Mouse (Mus musculus) cortical plate, adult 2 months (tissue): ENCODE measurements around the gene Pomt2. TPM values are rescaled to one million over a fixed set of nuclear protein-coding genes. Genes with fewer than 3 reads are reported as not detected.
A peak's percentile ranks its signal among the peaks of the same experiment; 100 is the strongest.
"Not testable (repeated sequence)": the region's sequence is repeated elsewhere in the genome, so short reads cannot be mapped to it uniquely, and the experiment has no call there.

ENCODE experiments used
- H3K27ac ChIP-seq: fragments of 200-500 bp; 2 replicates; pipeline ENCODE4 v1.5.1; 2012; ENCODE audit warnings: low read length, control low read depth, inconsistent platforms; ENCODE audit not compliant: insufficient read depth
- H3K4me1 ChIP-seq: fragments of 200-500 bp; 2 replicates; pipeline ENCODE4 v1.6.1; 2011; ENCODE audit warnings: low read length; ENCODE audit not compliant: control insufficient read depth, insufficient read depth
- H3K4me3 ChIP-seq: fragments of 200-500 bp; 2 replicates; pipeline ENCODE4 v1.5.1; 2011; ENCODE audit warnings: mild to moderate bottlenecking, low read length, control low read depth; ENCODE audit not compliant: insufficient read depth
- CTCF ChIP-seq: fragments of 200-500 bp; IDR thresholded peaks from 2 replicates; pipeline ENCODE4 v1.5.1; 2011; ENCODE audit warnings: mild to moderate bottlenecking, control low read depth, low read length; ENCODE audit not compliant: insufficient read depth; ENCODE audit errors: extremely low read depth
- POLR2A ChIP-seq: fragments of 200-500 bp; IDR thresholded peaks from 2 replicates; pipeline ENCODE4 v1.6.1; 2011; ENCODE audit warnings: mild to moderate bottlenecking, low read length, control low read depth; ENCODE audit not compliant: insufficient read depth; ENCODE audit errors: extremely low read depth
- polyA plus RNA-seq: library from polyadenylated mRNA; depleted of rRNA; stranded (reverse); fragments of >200 nt; gene quantifications from 2 replicates; pipeline ENCODE4 v1.2.3, GENCODE M21; 2012; rRNA removed

The Pomt2 gene
- 19.0 and 19.3 TPM in 2 replicates for polyA plus RNA-seq

DNA sequence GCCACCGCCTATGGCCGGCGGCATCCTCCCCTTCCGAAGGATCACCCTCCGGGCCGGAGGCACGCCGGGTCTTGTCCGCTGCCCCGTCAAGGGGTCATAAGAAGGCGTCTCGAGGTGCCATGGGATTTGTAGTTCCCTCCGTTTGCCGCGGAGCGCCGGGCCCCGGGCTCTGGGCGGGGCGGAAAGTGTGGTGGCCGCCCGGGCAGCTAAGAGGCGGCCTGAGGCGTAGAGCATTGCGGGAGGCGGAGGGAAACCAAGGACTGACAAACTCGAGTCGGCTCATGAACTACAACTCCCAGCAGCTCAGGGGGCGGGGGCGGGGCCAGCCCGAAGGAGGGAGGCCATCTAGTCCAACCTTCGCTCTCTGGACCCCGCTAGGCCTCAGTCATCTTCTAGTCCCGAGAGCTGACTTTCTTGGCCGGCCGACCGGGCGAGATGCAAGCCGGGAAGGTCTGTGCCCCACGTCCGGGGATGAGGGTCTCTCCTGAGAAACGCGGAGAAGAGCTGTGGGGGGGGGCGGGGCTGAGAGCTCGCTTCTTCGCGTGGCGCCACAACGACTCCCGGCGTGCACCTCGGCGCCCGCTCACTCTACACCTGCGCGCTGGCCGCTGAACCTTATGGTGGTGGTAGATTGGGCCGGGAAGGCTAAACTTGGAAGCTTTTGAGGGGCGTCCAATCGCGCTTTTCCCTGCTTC is at the start of gene Pomt2:
Gene Pomt2 (minus strand): TSS at position 574 of the 695 bp plus-strand sequence.
- Histone ChIP-seq H3K27ac (peak within 1 kb of the TSS; percentile 91), H3K4me3 (peak within 1 kb of the TSS; percentile 70), H3K4me1 (peaks cover 2% of the 10 kb centered on the region; the same call in 1 of the 2 replicates)
- TF ChIP-seq CTCF (no peak), POLR2A (0 out of 2 replicates have a peak, but pooled peaks have one; percentile 44)

DNA sequence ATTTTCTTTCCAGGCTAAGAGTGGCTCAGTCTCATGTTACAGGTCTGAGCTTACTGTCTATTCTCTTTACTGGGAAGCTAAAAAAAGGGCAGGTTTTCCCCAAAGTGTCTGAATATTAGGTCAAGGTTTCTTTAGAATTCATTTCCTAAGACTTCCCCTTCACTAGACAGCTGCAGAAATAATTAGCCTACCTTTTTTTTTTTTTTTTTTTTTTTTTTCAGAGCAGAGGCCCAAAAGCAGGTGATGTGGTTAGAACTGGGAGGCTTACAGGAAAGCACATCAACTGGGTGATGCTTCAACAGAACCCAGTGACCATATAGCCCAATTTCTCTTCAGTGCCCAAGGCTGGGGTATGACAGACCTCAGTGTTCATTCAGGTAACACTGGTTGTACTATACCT is 48.5 kb upstream of the Pomt2 start:
- Histone ChIP-seq H3K4me3 (no peak overlapping the region), H3K4me1 (peaks cover 6% of the 10 kb centered on the region; the same call in 1 of the 2 replicates), H3K27ac (no peak overlapping the region)
- TF ChIP-seq POLR2A (no peak), CTCF (no peak)

DNA sequence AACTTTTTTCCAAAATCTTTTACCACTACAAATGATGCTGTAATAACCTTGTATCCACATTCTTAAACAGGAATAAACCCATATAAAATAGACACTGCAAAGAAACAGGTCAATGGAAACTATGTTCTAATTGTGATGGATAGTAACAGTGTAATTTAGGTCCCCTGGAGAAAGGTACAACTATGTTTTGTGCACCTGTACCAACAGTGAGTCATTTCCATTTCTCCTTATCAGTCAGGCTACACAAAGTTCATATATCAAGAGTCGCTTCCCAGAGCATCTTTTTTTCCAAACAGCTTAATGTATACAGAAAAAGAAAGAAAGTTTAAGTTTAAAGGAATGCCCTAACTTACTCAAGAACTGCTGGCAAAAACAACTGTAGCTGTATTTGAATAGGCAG is 47.3 kb upstream of the Pomt2 start:
- H3K27ac ChIP-seq = no peak overlapping the region

DNA sequence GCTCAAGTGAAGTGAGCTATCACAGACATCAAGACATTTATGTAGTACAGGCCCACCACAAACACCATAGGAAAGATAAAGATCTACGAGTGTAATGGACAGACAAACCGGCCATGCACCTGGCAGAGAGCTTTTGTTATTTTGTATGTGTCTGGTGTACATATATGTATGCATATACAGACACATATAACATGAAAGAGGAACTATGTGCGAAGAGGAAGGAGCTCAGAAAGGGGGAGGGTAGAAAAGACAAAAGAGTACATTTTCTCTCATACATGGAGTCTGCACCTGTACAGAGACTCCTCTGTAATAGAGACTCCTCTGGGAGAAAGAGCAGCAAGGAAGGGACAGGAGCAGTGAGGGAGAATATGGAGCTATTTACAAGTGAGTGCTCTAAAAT is 45.2 kb upstream of the Pomt2 start:
- Histone ChIP-seq H3K27ac (no peak overlapping the region), H3K4me3 (no peak overlapping the region), H3K4me1 (peaks cover 4% of the 10 kb centered on the region; the same call in 1 of the 2 replicates)
- TF ChIP-seq POLR2A (no peak), CTCF (no peak)

More for the DNA sequence above, 47.3 kb upstream of the Pomt2 start:
- Histone ChIP-seq H3K4me1 (peaks cover 6% of the 10 kb centered on the region; the same call in 1 of the 2 replicates), H3K4me3 (no peak overlapping the region)
- TF ChIP-seq POLR2A = no peak
- TF ChIP-seq CTCF = no peak

DNA sequence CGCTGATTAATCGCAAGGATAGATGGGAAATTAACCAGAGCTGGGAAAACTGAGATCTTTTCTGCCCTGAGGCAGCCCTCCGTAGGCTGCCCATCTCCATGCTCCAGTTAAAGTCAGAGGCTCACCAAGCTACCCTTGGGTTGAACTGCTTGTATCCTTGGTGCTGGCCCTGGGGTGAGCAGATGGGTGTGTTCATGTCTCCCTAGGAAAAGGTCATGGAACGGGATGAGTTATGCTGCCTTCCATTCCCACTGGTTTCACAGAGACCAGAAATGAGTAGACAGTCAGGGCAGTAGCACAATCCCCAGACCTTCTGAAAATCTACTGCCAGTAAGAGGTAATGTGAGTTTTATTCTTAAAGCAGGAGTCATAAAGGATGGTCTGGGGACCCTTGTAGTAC is 29.9 kb upstream of the Pomt2 start:
- Histone ChIP-seq H3K4me1 (peaks cover 1% of the 10 kb centered on the region; the same call in 1 of the 2 replicates), H3K27ac (no peak overlapping the region), H3K4me3 (no peak overlapping the region)
- TF ChIP-seq CTCF (no peak), POLR2A (no peak)

DNA sequence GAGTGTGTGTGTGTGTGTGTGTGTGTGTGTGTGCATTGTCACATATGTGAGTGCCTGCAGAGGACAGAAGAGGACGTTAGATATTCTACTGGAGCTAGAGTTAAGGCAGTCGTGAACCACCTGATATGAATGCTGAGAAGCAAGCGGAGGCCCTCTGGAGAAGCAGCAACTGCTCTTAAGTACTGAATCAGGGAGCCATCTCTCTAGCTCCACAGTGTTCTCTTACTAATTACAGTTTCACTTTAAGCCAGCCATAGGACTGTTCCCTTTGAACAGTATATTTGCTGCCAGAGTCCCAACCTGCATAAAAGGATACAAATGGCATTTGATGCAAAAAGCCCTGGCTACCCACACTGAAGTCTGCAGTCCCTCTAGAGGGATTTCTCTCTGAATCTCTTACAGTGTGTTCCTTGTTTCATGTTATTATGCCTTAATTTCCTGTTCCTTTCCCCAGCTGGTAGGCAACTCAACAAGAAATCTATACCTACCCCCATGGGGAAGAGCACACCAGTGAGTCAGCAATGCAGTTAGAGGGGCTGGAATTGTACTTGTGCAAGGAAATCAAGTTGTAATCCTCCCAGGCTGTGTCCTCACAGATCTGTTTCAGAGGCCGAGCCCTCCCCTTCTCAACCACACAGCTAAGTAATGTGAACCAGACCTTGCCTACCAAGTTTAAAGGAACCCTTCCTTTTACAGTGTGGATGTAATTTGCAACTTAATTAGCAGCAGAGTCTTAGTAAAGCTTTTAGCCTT is 27.6 kb upstream of the Pomt2 start:
- TF ChIP-seq POLR2A = no peak
- no peak for TF ChIP-seq CTCF
- H3K4me1 ChIP-seq = peaks cover 1% of the 10 kb centered on the region; the same call in 1 of the 2 replicates
- no peak overlapping the region for H3K27ac ChIP-seq
- no peak overlapping the region for H3K4me3 ChIP-seq

DNA sequence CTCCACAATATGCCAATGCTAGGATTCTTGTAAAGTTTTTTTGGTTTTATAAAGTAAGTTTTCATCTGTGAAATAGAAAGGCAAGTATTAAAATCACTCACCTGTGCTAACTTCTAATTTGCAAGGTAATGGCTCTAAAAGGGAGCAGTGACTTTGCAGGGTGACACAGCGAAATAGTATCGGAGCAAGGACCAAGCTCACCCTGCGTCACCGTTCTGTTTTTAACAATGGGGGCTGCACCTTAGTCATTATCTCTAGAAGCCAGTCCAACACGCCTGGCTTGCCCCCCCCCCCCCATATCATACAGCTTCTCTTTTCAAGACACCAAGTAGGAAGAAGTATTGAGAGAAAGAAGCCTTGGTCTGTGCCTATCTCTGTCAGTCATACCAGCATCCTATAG is 13.0 kb upstream of the Pomt2 start:
- H3K4me1 ChIP-seq = no peaks in the 10 kb centered on the region
- no peak overlapping the region for H3K27ac ChIP-seq
- H3K4me3 ChIP-seq = no peak overlapping the region
- no peak for TF ChIP-seq POLR2A
- no peak for TF ChIP-seq CTCF

DNA sequence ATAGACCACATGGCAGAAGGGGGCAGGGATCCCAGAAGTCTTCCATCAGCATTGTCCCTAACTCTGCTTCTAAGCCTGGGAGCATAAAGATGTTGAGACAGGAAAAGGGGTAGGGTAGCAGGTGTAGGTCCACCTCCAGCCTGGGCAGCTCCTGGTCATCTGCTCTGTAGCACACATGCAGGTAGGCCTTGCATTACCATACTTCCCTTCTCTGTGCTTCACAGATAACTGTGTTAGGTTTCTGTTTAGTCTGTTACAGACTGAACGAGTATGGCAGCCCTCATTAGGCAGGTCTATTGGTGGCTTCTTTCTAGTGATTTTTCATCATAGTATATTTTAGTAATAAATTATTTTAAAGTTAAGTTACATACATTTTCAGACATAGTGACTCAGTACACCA is 12.5 kb upstream of the Pomt2 start:
- TF ChIP-seq POLR2A (no peak), CTCF (no peak)
- Histone ChIP-seq H3K27ac (no peak overlapping the region), H3K4me1 (no peaks in the 10 kb centered on the region), H3K4me3 (no peak overlapping the region)

DNA sequence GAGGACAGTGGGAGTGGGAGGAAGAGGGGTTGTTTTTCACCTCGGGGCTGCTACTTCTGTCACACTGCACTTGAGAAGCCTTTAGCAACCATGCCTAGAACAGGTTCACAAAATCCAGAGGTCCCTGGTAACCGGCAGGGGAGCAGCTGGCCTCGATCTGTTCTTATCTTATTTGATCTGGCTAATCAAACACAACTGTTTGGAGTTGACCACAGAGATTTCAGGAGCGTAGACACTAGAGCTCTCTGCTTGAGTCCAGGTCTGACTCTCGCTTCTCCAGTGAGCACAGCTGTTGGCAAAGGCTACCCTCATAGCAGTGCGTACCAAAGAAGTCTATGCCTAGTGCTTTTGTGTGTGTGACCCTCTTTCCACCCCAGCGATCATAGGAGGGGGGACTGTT is 10.3 kb upstream of the Pomt2 start:
- H3K27ac ChIP-seq = no peak overlapping the region
- TF ChIP-seq POLR2A (no peak), CTCF (no peak)
- no peak overlapping the region for H3K4me3 ChIP-seq
- H3K4me1 ChIP-seq = no peaks in the 10 kb centered on the region

DNA sequence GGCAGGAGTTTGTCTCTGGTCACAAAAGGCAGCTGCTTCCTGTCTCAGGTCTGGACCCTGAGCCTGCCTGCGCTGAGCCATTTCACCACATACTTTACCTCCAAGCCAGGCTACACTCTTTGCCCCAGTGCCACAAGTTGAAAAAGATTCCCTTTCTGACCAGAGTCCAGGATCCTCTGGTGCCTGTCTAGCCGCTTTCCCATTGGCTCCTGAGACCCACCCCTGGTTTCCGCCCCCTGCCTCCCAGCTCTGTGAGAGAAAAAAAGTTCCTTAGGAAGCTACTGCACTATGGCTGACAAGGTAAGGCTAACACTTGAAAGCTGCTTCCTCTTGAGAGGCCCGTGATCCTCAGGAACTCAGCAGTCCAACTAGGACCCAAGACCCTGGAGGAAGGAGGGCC is 9.6 kb upstream of the Pomt2 start:
- no peak for TF ChIP-seq POLR2A
- TF ChIP-seq CTCF = no peak
- no peak overlapping the region for H3K4me3 ChIP-seq
- no peaks in the 10 kb centered on the region for H3K4me1 ChIP-seq
- H3K27ac ChIP-seq = no peak overlapping the region

DNA sequence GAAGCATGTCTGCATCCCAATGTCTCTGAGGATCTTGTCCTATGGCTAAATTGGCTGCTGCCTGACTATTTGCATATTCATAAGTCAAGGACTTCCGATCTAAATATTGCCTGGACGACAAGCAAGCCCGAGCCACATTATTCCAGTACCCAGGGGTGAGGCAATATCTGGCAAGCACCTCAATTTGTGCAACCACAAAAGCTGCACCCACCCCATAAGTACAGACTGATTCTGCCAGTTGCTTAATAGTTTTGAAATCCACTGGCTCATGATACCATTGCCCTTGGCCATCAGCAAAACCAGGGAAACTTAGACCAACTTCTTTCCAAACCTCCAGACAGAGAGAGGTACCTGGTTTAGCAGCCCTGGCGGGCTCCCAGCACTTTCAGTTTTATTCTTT is 6.7 kb upstream of the Pomt2 start:
- H3K27ac ChIP-seq, H3K4me1 ChIP-seq, H3K4me3 ChIP-seq: not testable (repeated sequence)
